Mouse (Mus musculus): Measurements from ENCODE around the gene Shisal2a. TPM values are rescaled to one million over a fixed set of nuclear protein-coding genes. Genes with fewer than 3 reads are reported as not detected.
A peak's percentile ranks its signal among the peaks of the same experiment; 100 is the strongest.

Shisal2a gene
- polyA plus RNA-seq, 1 experiment from 2014 or later = 1.4 TPM

- H3K9me3 ChIP-seq (replicated peaks) = no peaks in the 10 kb centered on the region
- peaks cover 21% of the 10 kb centered on the region for H3K4me1 ChIP-seq (replicated peaks)
- H3K4me2 ChIP-seq = no peak overlapping the region
- H3K9ac ChIP-seq = no peak overlapping the region
- H3K27ac ChIP-seq (ENCODE audit: poor library complexity, severe bottlenecking) = peak overlapping the region; percentile 7; the same call in 1 of the 2 replicates
- H3K36me3 ChIP-seq = no peaks in the 10 kb centered on the region
- no peak for ATAC-seq (ENCODE audit: insufficient number of reproducible peaks, low FRiP score)
- H3K27me3 ChIP-seq (replicated peaks) = no peaks in the 10 kb centered on the region
- no peak overlapping the region for H3K4me3 ChIP-seq
- 22% methylated on average over 3 of the region's 3 CpGs for WGBS
These were observed 11.0 kb downstream of the Shisal2a start for GRCm38 (mm10) chr4:108372166-108372565.

- H3K4me2 ChIP-seq = no peak overlapping the region
- no peaks in the 10 kb centered on the region for H3K36me3 ChIP-seq
- no peak overlapping the region for H3K9ac ChIP-seq
- H3K9me3 ChIP-seq (replicated peaks) = no peaks in the 10 kb centered on the region
- no peaks in the 10 kb centered on the region for H3K27me3 ChIP-seq (replicated peaks)
- no peak for ATAC-seq (ENCODE audit: insufficient number of reproducible peaks, low FRiP score)
- H3K4me1 ChIP-seq (replicated peaks) = peaks cover 21% of the 10 kb centered on the region
- H3K27ac ChIP-seq (ENCODE audit: poor library complexity, severe bottlenecking) = 0 out of 2 replicates have a peak overlapping the region, but pooled peaks have one; percentile 7
- H3K4me3 ChIP-seq = no peak overlapping the region
- WGBS = 87% methylated on average over 3 of the region's 3 CpGs
These were observed 11.7 kb downstream of the Shisal2a start for GRCm38 (mm10) chr4:108371421-108371820.

- H3K4me1 ChIP-seq (replicated peaks) = peaks cover 21% of the 10 kb centered on the region
- no peak overlapping the region for H3K4me3 ChIP-seq
- WGBS = 65% methylated on average over 4 of the region's 4 CpGs
- no peak overlapping the region for H3K27ac ChIP-seq (ENCODE audit: poor library complexity, severe bottlenecking)
- ATAC-seq (ENCODE audit: insufficient number of reproducible peaks, low FRiP score) = no peak
- H3K36me3 ChIP-seq = no peaks in the 10 kb centered on the region
- no peaks in the 10 kb centered on the region for H3K9me3 ChIP-seq (replicated peaks)
- H3K9ac ChIP-seq = no peak overlapping the region
- no peaks in the 10 kb centered on the region for H3K27me3 ChIP-seq (replicated peaks)
- H3K4me2 ChIP-seq = no peak overlapping the region
These were observed 12.7 kb downstream of the Shisal2a start for GRCm38 (mm10) chr4:108370409-108370808.

GRCm38 (mm10) chr4:108369254-108369653, 13.9 kb downstream of the Shisal2a start:
- Histone ChIP-seq H3K4me2 (no peak overlapping the region), H3K27ac (ENCODE audit: poor library complexity, severe bottlenecking) (no peak overlapping the region), H3K36me3 (no peaks in the 10 kb centered on the region), H3K4me1 (replicated peaks) (peaks cover 26% of the 10 kb centered on the region), H3K27me3 (replicated peaks) (no peaks in the 10 kb centered on the region), H3K9ac (no peak overlapping the region), H3K9me3 (replicated peaks) (no peaks in the 10 kb centered on the region), H3K4me3 (no peak overlapping the region)
- 28% methylated on average over 5 of the region's 5 CpGs for WGBS
- peak; percentile 40; the same call in 1 of the 2 replicates for ATAC-seq (ENCODE audit: insufficient number of reproducible peaks, low FRiP score)

- no peak overlapping the region for H3K4me3 ChIP-seq
- no peak for ATAC-seq (ENCODE audit: insufficient number of reproducible peaks, low FRiP score)
- H3K9ac ChIP-seq = 0 out of 2 replicates have a peak overlapping the region, but pooled peaks have one; percentile 2
- peaks cover 44% of the 10 kb centered on the region for H3K4me1 ChIP-seq (replicated peaks)
- peak overlapping the region; percentile 92 for H3K27ac ChIP-seq (ENCODE audit: poor library complexity, severe bottlenecking)
- no peaks in the 10 kb centered on the region for H3K27me3 ChIP-seq (replicated peaks)
- H3K9me3 ChIP-seq (replicated peaks) = no peaks in the 10 kb centered on the region
- H3K4me2 ChIP-seq = peak overlapping the region; percentile 17; the same call in 1 of the 2 replicates
- no peaks in the 10 kb centered on the region for H3K36me3 ChIP-seq
- WGBS = 23% methylated on average over 5 of the region's 5 CpGs
These were observed 19.1 kb downstream of the Shisal2a start for GRCm38 (mm10) chr4:108364111-108364476.

GRCm38 (mm10) chr4:108363355-108364110, 19.6 kb downstream of the Shisal2a start:
- H3K4me2 ChIP-seq = peak overlapping the region; percentile 40; the same call in 1 of the 2 replicates
- peaks cover 49% of the 10 kb centered on the region for H3K4me1 ChIP-seq (replicated peaks)
- no peak overlapping the region for H3K4me3 ChIP-seq
- ATAC-seq (ENCODE audit: insufficient number of reproducible peaks, low FRiP score) = no peak
- H3K9ac ChIP-seq = peak overlapping the region; percentile 32; the same call in 1 of the 2 replicates
- H3K9me3 ChIP-seq (replicated peaks) = no peaks in the 10 kb centered on the region
- WGBS = 21% methylated on average over 7 of the region's 7 CpGs
- no peaks in the 10 kb centered on the region for H3K27me3 ChIP-seq (replicated peaks)
- H3K36me3 ChIP-seq = no peaks in the 10 kb centered on the region
- peak overlapping the region; percentile 92 for H3K27ac ChIP-seq (ENCODE audit: poor library complexity, severe bottlenecking)

- peak overlapping the region; percentile 40 for H3K4me2 ChIP-seq
- H3K27ac ChIP-seq (ENCODE audit: poor library complexity, severe bottlenecking) = peak overlapping the region; percentile 92
- no peaks in the 10 kb centered on the region for H3K36me3 ChIP-seq
- ATAC-seq (ENCODE audit: insufficient number of reproducible peaks, low FRiP score) = 0 out of 2 replicates have a peak, but pooled peaks have one; percentile 20
- H3K9me3 ChIP-seq (replicated peaks) = no peaks in the 10 kb centered on the region
- H3K4me1 ChIP-seq (replicated peaks) = peaks cover 55% of the 10 kb centered on the region
- H3K9ac ChIP-seq = 0 out of 2 replicates have a peak overlapping the region, but pooled peaks have one; percentile 8
- 17% methylated on average over 18 of the region's 18 CpGs for WGBS
- H3K4me3 ChIP-seq = no peak overlapping the region
- H3K27me3 ChIP-seq (replicated peaks) = no peaks in the 10 kb centered on the region
These were observed 20.6 kb downstream of the Shisal2a start for GRCm38 (mm10) chr4:108362321-108363261.

- Histone ChIP-seq H3K27ac (ENCODE audit: poor library complexity, severe bottlenecking) (peak overlapping the region; percentile 87), H3K4me3 (peak overlapping the region; percentile 20), H3K27me3 (replicated peaks) (no peaks in the 10 kb centered on the region), H3K9ac (peak overlapping the region; percentile 23; the same call in 1 of the 2 replicates), H3K9me3 (replicated peaks) (no peaks in the 10 kb centered on the region), H3K4me2 (peak overlapping the region; percentile 47), H3K36me3 (no peaks in the 10 kb centered on the region), H3K4me1 (replicated peaks) (peaks cover 68% of the 10 kb centered on the region)
- ATAC-seq (ENCODE audit: insufficient number of reproducible peaks, low FRiP score) = peak; percentile 79
- WGBS = 7% methylated on average over 28 of the region's 28 CpGs
These were observed 22.8 kb downstream of the Shisal2a start for GRCm38 (mm10) chr4:108360136-108361055.

GRCm38 (mm10) chr4:108358498-108358897, 24.7 kb downstream of the Shisal2a start:
- Histone ChIP-seq H3K27ac (ENCODE audit: poor library complexity, severe bottlenecking) (peak overlapping the region; percentile 87; the same call in 1 of the 2 replicates), H3K4me2 (no peak overlapping the region), H3K4me3 (no peak overlapping the region), H3K4me1 (replicated peaks) (peaks cover 68% of the 10 kb centered on the region), H3K9me3 (replicated peaks) (no peaks in the 10 kb centered on the region), H3K9ac (no peak overlapping the region), H3K27me3 (replicated peaks) (no peaks in the 10 kb centered on the region), H3K36me3 (no peaks in the 10 kb centered on the region)
- WGBS = 31% methylated on average over 4 of the region's 4 CpGs
- ATAC-seq (ENCODE audit: insufficient number of reproducible peaks, low FRiP score) = no peak

- ATAC-seq (ENCODE audit: insufficient number of reproducible peaks, low FRiP score) = no peak
- Histone ChIP-seq H3K4me1 (replicated peaks) (peaks cover 58% of the 10 kb centered on the region), H3K36me3 (no peaks in the 10 kb centered on the region), H3K4me3 (no peak overlapping the region), H3K4me2 (no peak overlapping the region), H3K27me3 (replicated peaks) (no peaks in the 10 kb centered on the region), H3K27ac (ENCODE audit: poor library complexity, severe bottlenecking) (no peak overlapping the region), H3K9ac (no peak overlapping the region), H3K9me3 (replicated peaks) (no peaks in the 10 kb centered on the region)
- 87% methylated on average over 8 of the region's 8 CpGs for WGBS
These were observed 25.7 kb downstream of the Shisal2a start for GRCm38 (mm10) chr4:108357458-108357857.
